Mouse (Mus musculus) embryonic facial prominence, embryonic 12.5 days (tissue): Measurements from ENCODE around the gene Dnah1. TPM values are rescaled to one million over a fixed set of nuclear protein-coding genes. Genes with fewer than 3 reads are reported as not detected.

Source experiments
- ATAC-seq: fragments of 200-750 bp; cut with Nextera tagmentation; 2 replicates; pipeline ENCODE4 v1.8.0; 2017; ENCODE audit not compliant: insufficient number of reproducible peaks, insufficient read depth, low FRiP score, low TSS enrichment
- H3K27ac ChIP-seq: fragments of 300-500 bp; sonication (generic); 2 replicates; pipeline ENCODE4 v1.5.1; 2016; ENCODE audit warnings: mild to moderate bottlenecking
- H3K27me3 ChIP-seq: fragments of 300-500 bp; sonication (generic); 2 replicates; pipeline ENCODE4 v1.6.1; 2016; ENCODE audit warnings: mild to moderate bottlenecking, moderate library complexity
- H3K36me3 ChIP-seq: fragments of 300-500 bp; sonication (generic); 2 replicates; pipeline ENCODE4 v1.6.1; 2016; ENCODE audit warnings: mild to moderate bottlenecking
- H3K4me1 ChIP-seq: fragments of 300-500 bp; sonication (generic); 2 replicates; pipeline ENCODE4 v1.6.1; 2016
- H3K4me2 ChIP-seq: fragments of 300-500 bp; sonication (generic); replicated peaks from 2 replicates; pipeline ENCODE4 v1.6.1; 2016; ENCODE audit warnings: mild to moderate bottlenecking, moderate library complexity
- H3K4me3 ChIP-seq: fragments of 300-500 bp; sonication (generic); 2 replicates; pipeline ENCODE4 v1.5.1; 2016; ENCODE audit warnings: mild to moderate bottlenecking
- H3K9ac ChIP-seq: fragments of 300-500 bp; sonication (generic); 2 replicates; pipeline ENCODE4 v1.6.1; 2016; ENCODE audit warnings: mild to moderate bottlenecking, moderate library complexity
- H3K9me3 ChIP-seq: fragments of 300-500 bp; sonication (generic); 2 replicates; pipeline ENCODE4 v1.6.1; 2016; ENCODE audit warnings: mild to moderate bottlenecking, moderate library complexity
- WGBS: fragments of 180-500 bp; shearing (Covaris S2); methylation state at CpG from one replicate; pipeline ENCODE4 v1.1.7; 2016; 5-methylcytosine and 5-hydroxymethylcytosine counted together
- polyA plus RNA-seq: library from polyadenylated mRNA; unstranded; fragments of >200 nt; fragmentation: Nextera tagmentation; extraction: Ambion mirVana; gene quantifications from 2 replicates; pipeline ENCODE4 v1.2.1, GENCODE M21; 2016

Dnah1 gene
- polyA plus RNA-seq, 1 experiment from 2014 or later = 8.6 TPM

DNA sequence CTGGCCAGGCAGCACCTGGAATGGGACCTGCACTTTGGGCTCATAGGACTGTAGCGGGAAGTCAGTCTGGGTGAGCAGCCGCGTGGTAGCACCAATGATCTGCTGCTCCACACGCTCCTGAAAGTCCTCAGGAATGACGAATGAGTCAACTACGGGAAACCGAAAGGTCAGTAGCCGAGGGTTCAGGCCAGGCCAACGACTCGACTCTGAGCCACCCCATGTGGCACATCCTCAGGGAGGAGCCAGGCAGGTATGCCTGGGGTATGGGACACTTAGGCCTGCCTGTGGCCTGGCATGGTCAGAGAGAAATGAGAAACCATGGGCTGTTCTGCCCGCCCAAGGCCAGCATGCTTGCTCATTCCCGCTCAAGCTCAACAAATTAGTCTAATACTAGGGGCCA, 7.1 kb downstream of the Dnah1 start:
- H3K36me3 ChIP-seq = no peaks in the 10 kb centered on the region
- no peaks in the 10 kb centered on the region for H3K27me3 ChIP-seq
- no peak overlapping the region for H3K4me2 ChIP-seq
- no peak for ATAC-seq
- no peak overlapping the region for H3K27ac ChIP-seq
- H3K9ac ChIP-seq = no peak overlapping the region
- H3K4me1 ChIP-seq = 0 out of 2 replicates have a peak, but pooled peaks cover 2% of the 10 kb centered on the region
- H3K9me3 ChIP-seq = no peaks in the 10 kb centered on the region
- H3K4me3 ChIP-seq = no peak overlapping the region
- WGBS = 87% methylated on average over 12 of the region's 12 CpGs

DNA sequence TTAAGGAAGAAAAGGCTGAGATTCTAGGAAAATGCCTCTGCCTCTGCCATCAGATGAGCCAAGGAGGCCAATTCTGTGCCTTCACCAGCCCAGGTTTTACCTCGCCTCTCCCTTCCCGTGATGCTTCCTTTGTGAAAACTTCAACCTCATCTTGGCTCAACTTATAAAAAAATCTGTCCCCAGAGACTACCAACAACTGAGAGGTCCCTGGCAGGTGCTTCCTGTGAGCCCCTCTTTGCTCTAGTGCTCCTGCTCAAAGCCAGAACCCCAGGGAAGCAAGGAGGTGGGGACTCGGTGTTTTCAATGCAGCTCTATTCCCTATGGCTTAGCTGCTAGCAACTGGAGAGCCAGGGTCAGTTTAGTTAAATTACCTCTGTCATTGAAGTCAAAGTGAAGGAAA, 10.5 kb downstream of the Dnah1 start:
- no peak overlapping the region for H3K4me2 ChIP-seq
- no peaks in the 10 kb centered on the region for H3K9me3 ChIP-seq
- WGBS = 42% methylated on average over 3 of the region's 3 CpGs
- no peak overlapping the region for H3K4me3 ChIP-seq
- no peak for ATAC-seq
- no peak overlapping the region for H3K9ac ChIP-seq
- no peaks in the 10 kb centered on the region for H3K36me3 ChIP-seq
- no peaks in the 10 kb centered on the region for H3K27me3 ChIP-seq
- no peak overlapping the region for H3K27ac ChIP-seq
- 0 out of 2 replicates have a peak, but pooled peaks cover 2% of the 10 kb centered on the region for H3K4me1 ChIP-seq

DNA sequence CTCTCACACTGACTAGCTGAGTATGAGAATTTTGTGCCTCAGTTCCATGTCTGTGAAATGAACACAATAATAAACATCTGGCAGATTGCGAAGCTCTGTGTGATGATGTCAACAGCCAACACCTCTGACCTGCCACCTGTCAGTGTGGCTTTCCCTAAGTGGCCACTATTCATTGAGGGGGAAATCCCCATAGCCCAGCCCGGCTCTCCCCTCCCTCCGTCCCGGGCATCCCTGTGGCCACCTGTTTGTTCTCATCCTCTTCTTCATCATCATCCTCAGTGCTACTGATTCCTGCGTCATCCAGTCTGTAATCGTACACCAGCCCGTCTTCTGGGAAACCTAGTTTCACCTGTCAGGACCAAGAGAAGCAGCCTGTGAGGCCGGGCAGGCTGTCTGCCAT, 38.0 kb downstream of the Dnah1 start:
- ATAC-seq = no peak
- H3K4me2 ChIP-seq = no peak overlapping the region
- no peak overlapping the region for H3K27ac ChIP-seq
- no peaks in the 10 kb centered on the region for H3K9me3 ChIP-seq
- H3K9ac ChIP-seq = no peak overlapping the region
- no peaks in the 10 kb centered on the region for H3K36me3 ChIP-seq
- no peak overlapping the region for H3K4me3 ChIP-seq
- 78% methylated on average over 8 of the region's 8 CpGs for WGBS
- H3K27me3 ChIP-seq = no peaks in the 10 kb centered on the region
- no peaks in the 10 kb centered on the region for H3K4me1 ChIP-seq

DNA sequence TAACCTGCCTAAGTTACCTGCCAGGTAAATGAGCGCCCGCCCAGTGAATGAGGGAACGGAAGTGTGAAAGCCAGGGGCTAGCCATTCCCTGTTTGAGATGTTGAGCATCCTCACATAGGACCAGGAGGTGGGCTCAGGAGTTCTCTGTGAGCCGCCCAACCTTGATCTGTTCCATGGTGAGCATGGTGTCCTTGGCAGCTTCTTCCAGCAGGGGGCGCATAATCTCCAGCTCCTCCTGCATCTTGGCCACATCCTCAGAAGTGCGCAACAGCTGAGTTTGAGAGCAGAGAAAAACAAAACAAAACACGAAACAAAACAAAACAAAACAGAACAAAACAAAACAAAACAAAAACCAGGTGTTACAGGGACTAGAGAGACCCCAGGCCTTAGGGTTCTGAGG, 51.5 kb downstream of the Dnah1 start:
- WGBS = 25% methylated on average over 7 of the region's 7 CpGs
- no peak for ATAC-seq
- H3K27ac ChIP-seq = no peak overlapping the region

DNA sequence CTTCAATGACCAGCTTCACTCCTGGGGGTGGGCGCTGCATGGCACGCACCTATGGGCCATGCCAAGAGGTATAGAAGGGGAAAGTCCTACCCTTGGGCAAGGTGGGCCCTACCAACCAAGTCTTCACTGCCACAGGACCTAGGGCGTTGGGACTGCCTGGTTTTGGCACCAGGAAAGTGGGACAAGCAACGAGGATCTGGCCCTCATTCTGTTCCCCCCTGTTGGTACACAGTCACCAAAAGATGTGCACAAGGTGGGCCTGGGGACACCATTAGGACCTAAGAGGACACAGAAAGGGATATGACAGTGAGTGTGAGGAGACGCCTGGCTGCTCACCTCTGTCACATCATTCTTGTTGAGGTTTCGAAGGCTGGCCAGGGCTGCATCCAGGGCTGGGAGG, 52.6 kb downstream of the Dnah1 start:
- H3K27me3 ChIP-seq = no peaks in the 10 kb centered on the region
- peaks cover 15% of the 10 kb centered on the region for H3K4me1 ChIP-seq
- H3K9ac ChIP-seq = no peak overlapping the region
- H3K27ac ChIP-seq = no peak overlapping the region
- no peak overlapping the region for H3K4me2 ChIP-seq
- H3K4me3 ChIP-seq = no peak overlapping the region
- H3K36me3 ChIP-seq = no peaks in the 10 kb centered on the region
- H3K9me3 ChIP-seq = no peaks in the 10 kb centered on the region
- ATAC-seq = no peak
- 86% methylated on average over 6 of the region's 6 CpGs for WGBS

More for the DNA sequence above, 51.5 kb downstream of the Dnah1 start:
- Histone ChIP-seq H3K36me3 (no peaks in the 10 kb centered on the region), H3K9me3 (no peaks in the 10 kb centered on the region), H3K4me3 (no peak overlapping the region), H3K4me1 (peaks cover 15% of the 10 kb centered on the region), H3K27me3 (no peaks in the 10 kb centered on the region), H3K4me2 (no peak overlapping the region), H3K9ac (no peak overlapping the region)

DNA sequence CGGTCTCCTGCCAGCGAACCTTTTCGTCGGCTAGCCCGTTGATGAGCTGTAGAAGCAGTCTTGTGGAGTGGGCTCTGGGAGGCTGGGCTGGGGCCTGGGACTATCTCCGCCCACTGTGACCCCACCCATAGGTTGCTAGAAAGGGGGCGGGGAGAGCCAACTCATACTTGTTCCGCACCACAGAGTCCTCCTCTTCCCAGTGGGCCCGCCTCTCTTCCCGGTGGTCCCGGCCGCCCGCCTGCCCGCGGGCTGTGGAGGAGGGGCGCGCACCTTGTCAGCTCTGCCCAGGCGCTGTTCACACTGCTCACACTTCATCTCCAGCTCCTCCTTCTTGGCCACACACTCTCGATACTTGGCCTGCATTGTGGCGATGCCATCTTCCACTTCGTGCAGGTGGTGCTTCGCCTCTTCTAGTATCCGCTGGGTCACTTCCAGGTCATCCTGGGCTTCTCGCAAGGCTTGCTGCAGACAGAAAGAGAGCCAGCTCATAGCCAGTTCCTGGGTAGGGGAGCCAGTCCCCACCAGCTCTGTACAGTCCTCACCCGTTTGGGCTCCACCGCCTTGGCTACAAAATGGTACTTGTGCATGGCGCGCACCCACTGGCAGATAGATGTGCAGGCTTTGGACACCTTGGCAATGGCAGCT, 54.1 kb downstream of the Dnah1 start:
- WGBS = 15% methylated on average over 26 of the region's 28 CpGs
- peak overlapping the region; percentile 53 for H3K4me2 ChIP-seq
- H3K4me3 ChIP-seq = peak overlapping the region; percentile 31
- H3K27ac ChIP-seq = peak overlapping the region; percentile 46; the same call in 1 of the 2 replicates
- H3K4me1 ChIP-seq = peaks cover 15% of the 10 kb centered on the region
- no peaks in the 10 kb centered on the region for H3K36me3 ChIP-seq
- H3K9ac ChIP-seq = peak overlapping the region; percentile 24
- H3K9me3 ChIP-seq = no peaks in the 10 kb centered on the region
- H3K27me3 ChIP-seq = no peaks in the 10 kb centered on the region
- ATAC-seq = peak; percentile 87

DNA sequence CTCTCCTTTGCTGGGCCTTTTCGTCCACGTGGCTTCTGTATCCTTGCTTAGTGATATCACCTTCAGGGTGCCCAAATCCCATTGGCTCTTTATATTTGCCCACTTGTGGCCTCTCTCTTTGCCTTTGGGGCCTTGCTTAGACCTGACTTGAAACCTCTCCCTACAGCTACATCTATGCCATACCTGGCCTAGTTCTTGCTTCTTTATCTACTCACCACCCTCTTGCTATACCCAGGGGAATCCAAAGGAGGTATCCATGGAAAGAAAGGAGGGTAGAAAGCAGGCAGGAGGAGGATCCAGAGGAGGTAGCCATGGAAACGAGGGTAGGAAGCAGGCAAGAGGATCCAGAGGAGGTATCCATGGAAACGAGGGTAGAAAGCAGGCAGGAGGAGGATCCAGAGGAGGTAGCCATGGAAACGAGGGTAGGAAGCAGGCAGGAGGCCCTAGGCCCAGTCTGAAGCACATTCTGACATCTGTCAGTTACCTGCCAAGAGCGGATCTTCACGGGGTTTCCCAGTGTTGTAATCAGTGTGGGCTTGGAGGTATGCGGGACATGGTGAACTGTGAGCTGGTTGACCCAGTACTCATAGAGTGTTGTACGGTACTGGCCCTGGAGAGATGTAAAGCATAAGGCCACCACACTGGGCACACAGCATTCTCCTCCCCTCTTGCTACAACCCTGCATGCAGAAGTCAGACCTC, 55.2 kb downstream of the Dnah1 start:
- Histone ChIP-seq H3K4me1 (peaks cover 15% of the 10 kb centered on the region), H3K4me3 (peak overlapping the region; percentile 31; the same call in 1 of the 2 replicates), H3K9ac (peak overlapping the region; percentile 8; the same call in 1 of the 2 replicates), H3K9me3 (no peaks in the 10 kb centered on the region), H3K4me2 (peak overlapping the region; percentile 53), H3K27ac (no peak overlapping the region; the same call in 1 of the 2 replicates), H3K27me3 (no peaks in the 10 kb centered on the region), H3K36me3 (no peaks in the 10 kb centered on the region)
- WGBS = 64% methylated on average over 9 of the region's 9 CpGs
- no peak for ATAC-seq

DNA sequence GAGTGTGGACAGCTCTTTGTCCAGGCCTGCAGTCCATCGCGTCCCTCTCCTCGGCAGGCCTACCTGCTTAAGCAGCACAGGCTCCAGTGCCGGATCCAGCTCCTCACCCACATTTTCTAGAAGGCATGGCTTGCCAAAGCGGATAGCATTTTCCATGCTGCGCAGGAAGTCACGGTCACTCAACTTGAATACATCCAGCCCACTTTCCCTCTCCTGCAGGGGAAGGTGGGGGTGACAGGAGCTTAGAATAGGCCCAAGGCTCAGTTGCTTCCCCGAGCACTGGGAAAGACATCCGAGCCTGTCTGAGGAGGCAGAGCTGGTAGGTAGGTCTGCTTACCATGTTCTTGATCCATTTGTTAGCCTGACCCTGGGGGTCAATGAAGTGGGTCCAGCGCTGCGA, 56.0 kb downstream of the Dnah1 start:
- no peak for ATAC-seq
- H3K9ac ChIP-seq = no peak overlapping the region
- no peak overlapping the region for H3K27ac ChIP-seq
- H3K9me3 ChIP-seq = no peaks in the 10 kb centered on the region
- H3K27me3 ChIP-seq = no peaks in the 10 kb centered on the region
- H3K36me3 ChIP-seq = no peaks in the 10 kb centered on the region
- WGBS = 84% methylated on average over 11 of the region's 11 CpGs
- no peak overlapping the region for H3K4me3 ChIP-seq
- H3K4me1 ChIP-seq = peaks cover 15% of the 10 kb centered on the region
- no peak overlapping the region for H3K4me2 ChIP-seq

DNA sequence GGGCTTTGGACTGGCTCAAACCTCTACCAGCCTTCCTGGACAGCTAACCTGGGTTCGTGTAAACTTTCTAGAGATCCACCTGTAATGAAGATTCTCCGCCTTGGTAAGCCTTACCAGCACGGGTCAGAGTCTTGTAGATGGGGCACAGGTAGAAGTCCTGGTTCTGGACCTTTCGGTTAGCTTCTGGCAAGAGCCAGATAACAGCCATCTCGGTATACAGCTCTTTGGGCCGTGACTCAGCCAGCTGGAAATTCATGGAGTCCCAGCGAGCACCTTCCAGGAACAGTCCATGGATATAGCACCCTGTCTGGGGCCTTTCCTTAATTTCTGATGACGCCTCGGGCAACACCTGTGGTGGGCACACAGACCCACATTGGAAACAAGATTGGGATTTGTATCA, 62.8 kb downstream of the Dnah1 start:
- no peaks in the 10 kb centered on the region for H3K27me3 ChIP-seq
- no peaks in the 10 kb centered on the region for H3K9me3 ChIP-seq
- H3K4me1 ChIP-seq = no peaks in the 10 kb centered on the region
- H3K36me3 ChIP-seq = peaks cover 59% of the 10 kb centered on the region
- no peak overlapping the region for H3K4me3 ChIP-seq
- 89% methylated on average over 9 of the region's 9 CpGs for WGBS
- H3K9ac ChIP-seq = no peak overlapping the region
- no peak overlapping the region for H3K27ac ChIP-seq
- no peak overlapping the region for H3K4me2 ChIP-seq
- ATAC-seq = no peak

DNA sequence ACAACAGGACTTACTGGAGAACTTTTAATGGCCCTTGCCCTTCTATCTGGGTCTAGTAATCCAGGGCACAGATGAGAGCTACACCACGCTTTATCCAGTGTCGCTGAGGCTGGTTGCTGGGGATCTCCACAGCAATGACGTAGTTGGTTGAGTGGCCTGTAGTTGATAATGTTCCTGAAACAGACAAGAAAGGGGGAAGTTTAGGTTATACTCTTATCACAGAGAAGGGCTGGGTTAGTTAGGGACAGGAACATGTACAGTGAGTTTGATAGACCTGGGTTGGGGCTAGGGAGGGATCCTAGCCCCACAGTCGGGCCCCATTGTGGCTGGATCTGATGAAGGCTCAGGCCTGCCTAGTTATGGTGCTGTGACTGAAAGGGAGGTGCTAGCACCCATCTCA, 63.3 kb downstream of the Dnah1 start:
- no peak overlapping the region for H3K27ac ChIP-seq
- no peaks in the 10 kb centered on the region for H3K4me1 ChIP-seq
- WGBS = 95% methylated on average over 4 of the region's 4 CpGs
- H3K9me3 ChIP-seq = no peaks in the 10 kb centered on the region
- no peak overlapping the region for H3K4me2 ChIP-seq
- peaks cover 64% of the 10 kb centered on the region for H3K36me3 ChIP-seq
- ATAC-seq = no peak
- no peak overlapping the region for H3K4me3 ChIP-seq
- H3K27me3 ChIP-seq = no peaks in the 10 kb centered on the region
- H3K9ac ChIP-seq = no peak overlapping the region

DNA sequence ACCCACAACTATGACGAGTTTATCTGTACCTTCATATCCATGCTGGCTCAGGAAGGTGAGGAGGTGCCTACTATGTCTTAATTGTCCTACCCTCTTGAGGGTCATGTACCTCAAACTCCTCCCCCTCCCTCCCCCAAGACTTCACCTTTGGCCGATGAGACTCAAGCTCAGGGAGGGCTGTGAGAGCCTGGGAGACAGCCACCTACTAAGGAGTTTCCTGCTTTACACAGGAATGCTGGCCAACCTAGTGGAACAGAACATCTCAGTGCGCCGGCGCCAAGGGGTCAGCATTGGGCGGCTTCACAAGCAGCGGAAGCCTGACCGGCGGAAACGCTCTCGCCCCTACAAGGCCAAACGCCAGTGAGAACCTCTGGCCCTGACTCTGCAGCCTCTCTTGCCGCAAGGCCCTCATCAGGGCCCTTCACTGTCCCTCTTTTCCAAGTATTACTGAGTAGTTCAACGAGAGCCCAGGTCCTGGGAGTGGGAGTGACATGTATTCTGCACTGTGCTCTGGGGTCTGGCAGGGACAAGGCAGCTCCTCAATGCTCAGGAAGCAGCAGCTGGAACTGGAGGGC, 65.1 kb downstream of the Dnah1 start:
- Histone ChIP-seq H3K9ac (no peak overlapping the region), H3K27me3 (no peaks in the 10 kb centered on the region), H3K9me3 (no peaks in the 10 kb centered on the region), H3K4me3 (no peak overlapping the region), H3K4me1 (no peaks in the 10 kb centered on the region), H3K27ac (no peak overlapping the region), H3K4me2 (no peak overlapping the region), H3K36me3 (peaks cover 82% of the 10 kb centered on the region)
- ATAC-seq = no peak
- 94% methylated on average over 14 of the region's 14 CpGs for WGBS

DNA sequence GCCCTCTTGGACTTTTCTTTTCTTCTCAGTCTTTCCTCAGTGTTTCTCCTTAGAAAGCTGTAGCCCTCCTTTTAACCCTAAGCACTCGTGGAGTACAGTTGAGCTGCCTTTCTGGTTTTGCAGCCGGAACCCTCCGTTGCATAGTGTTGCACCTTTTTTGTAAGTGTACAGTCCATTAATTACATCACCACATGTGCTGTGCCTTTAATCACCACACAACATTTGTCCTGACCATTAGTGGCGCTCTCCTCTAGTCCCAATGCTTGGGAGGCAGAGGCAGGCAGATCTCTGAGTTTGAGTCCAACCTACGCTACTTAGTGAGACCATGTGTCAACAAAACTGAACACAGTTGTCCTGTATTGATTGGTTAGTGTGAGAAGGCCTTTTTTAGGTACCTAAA, 71.6 kb downstream of the Dnah1 start:
- ATAC-seq = no peak
- peaks cover 45% of the 10 kb centered on the region for H3K36me3 ChIP-seq
- H3K9me3 ChIP-seq = no peaks in the 10 kb centered on the region
- WGBS = 85% methylated on average over 5 of the region's 5 CpGs
- H3K27ac ChIP-seq = no peak overlapping the region
- no peaks in the 10 kb centered on the region for H3K27me3 ChIP-seq
- peak overlapping the region; percentile 85 for H3K4me2 ChIP-seq
- peak overlapping the region; percentile 98 for H3K9ac ChIP-seq
- H3K4me1 ChIP-seq = peaks cover 11% of the 10 kb centered on the region
- H3K4me3 ChIP-seq = peak overlapping the region; percentile 82
